Mouse (Mus musculus): ENCODE data around the gene Poc1b.
"Not testable (repeated sequence)": the region's sequence is repeated elsewhere in the genome, so short reads cannot be mapped to it uniquely, and the experiment has no call there.

Poc1b gene

GRCm38 (mm10) chr10:99116237-99116632, 9.4 kb downstream of the Poc1b start:
- no peak for DNase-seq

DNA sequence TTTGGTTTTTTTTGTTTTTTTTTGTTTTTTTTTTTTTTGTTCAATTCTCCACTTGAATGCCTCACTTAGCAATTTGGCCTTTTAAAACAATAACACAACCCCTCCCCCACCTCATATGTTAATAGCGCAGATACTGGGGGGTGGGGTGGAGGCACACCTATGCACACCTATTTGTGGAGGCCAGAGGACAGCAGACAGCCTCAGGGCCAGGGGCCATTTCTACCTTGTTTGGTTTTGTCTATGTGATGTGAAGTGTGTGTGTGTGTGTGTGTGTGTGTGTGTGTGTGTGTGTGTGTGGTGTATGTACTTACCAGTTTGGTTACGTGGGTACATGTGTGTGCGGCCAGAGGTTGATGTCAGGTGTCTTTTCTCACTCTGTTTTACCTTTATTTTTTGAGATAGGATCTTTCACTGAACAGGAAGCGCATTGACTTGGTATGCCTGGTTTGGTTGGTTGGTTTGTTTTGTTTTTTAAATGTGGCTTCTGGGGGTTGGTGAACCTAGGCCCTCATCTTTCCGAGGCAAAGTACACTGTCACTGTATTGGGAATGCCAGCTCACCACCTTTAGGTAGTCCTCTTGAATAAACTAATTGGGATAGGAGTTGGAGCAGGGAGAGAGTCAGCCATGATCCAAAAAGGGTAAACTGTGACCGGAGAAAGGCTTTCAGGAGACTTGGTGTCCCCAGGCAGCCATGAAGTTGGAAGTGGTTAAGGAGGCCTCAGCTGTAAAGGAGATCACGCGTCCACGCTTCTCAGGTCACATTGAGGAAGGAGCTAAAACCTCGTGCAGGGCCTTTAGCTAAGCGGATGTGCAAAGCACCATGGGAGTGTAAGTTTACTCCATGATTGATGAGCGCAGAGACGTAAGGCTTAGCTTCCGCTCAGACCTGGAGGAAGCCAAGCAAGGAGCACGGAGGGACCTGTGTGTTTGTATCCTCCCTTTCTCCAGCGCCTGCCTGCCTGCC, 10.1 kb downstream of the Poc1b start:
- peak in 1 of 2 experiments; percentile 20 for DNase-seq

DNA sequence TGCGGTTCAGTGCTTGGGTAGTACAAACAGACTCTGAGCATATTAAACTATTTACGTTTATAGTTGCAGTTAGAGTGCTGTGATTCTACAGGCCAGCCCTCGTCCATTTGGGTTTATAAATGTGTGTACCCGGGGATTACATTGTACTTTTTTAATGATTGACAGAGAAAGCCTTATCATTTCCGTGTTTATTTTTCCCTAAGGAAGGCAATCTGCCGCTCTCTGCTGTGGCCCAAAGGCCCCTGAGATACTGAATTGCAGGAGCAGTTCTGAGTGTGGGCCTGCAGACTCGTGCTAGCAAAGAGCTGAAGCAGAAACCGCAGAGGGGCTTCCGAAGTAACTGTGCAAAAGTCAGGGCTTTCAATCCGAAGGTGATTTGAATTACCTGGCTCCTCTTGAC, 11.0 kb downstream of the Poc1b start:
- no peak for DNase-seq

GRCm38 (mm10) chr10:99118697-99119096, 11.9 kb downstream of the Poc1b start:
- DNase-seq = no peak

DNA sequence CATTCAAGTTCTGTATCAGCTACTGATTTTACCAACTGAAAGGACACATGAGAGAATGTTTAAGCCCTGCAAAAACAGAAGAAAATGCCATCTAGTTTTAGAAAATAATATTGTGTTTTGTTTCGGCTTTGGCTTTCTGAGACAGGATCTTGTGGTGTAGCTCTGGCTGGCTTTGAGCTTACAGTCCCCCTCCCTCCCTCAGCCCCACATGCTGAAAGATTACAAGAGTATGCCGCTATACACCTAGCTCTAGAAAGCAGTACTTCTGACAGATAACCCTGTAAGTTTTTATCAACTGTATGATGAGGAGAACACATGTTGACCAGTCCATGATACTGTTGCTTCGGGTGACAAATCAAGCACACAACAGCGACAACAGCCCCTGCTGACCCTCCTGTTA, 12.6 kb downstream of the Poc1b start:
- DNase-seq = no peak

GRCm38 (mm10) chr10:99126225-99126624, 19.4 kb downstream of the Poc1b start, which contains the start of gene Phxr2:
TSS of gene Phxr2 (minus strand) at chr10:99126325.
- no peak for DNase-seq

DNA sequence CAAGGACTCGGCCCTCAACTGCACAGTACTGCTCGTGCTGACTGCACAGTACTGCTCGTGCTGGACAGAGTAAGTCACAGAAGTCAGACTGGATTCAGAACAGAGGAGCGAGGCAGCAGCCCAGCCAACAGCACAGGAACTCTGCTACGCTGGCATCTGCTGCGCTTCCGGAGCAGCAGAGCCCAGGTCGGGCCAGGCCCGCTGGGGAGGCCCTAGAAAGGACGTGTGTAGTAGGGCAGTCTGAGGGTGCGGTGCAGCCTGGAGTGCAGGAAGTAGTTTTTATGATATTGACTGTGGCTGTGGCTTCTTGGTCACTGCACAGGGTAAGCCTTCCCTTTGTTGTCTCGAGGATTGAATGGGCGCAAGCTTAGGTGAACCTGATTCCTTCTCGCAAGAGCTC, 20.1 kb downstream of the Poc1b start:
- DNase-seq = no peak

DNA sequence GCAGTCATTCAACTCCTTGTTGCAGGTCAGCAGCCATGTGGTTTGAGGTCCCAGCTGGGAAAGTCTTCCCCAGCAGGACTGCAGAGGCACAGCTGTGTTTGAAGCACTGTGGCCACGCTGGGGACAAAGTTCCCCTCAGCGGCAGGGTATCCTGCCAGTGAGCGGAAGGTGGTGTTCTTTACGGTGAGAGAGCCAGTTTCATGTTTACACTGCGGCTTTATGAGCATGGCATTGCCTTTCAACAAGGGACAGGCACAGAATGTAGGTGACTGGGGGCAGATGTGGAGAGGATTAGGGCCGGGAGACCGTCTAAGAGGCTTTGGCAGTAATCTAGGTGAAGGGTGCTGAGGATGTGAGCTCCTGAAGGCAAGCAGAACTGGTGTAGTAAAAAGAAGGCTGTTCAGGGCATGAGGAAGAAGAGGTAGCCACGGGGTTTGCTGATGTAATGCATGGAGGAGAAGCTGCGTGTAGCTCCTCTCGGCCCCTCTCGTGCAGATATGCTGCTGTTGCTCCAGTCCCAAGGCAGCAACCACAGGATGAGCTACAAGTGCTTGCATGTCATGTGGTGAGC, 20.9 kb downstream of the Poc1b start:
- DNase-seq = no peak

DNA sequence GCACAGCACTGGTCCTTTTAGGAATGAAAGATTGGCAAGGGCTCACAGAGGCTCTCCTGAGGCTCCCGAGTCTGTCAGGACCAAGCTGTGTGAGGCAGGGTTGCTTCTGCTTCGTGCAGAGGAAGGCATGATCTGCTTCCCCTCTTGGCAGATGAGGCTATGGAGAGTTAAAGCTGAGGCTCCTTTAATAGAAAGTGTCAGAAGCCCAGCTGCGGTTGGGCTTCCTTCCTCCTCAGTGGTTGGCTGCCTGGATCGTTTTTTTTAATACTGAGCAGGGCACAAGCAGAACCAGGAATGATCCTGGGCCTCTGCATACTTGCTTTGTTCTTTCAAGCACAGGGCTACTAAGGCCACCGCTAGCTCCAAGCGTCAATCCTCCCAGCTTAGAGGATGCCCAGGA, 23.8 kb downstream of the Poc1b start:
- DNase-seq = no peak

- no peak for DNase-seq
These were observed 24.5 kb downstream of the Poc1b start for GRCm38 (mm10) chr10:99131298-99131697.

- DNase-seq = peak; percentile 57 to 70
These were observed 25.4 kb downstream of the Poc1b start for GRCm38 (mm10) chr10:99132189-99132588.

DNA sequence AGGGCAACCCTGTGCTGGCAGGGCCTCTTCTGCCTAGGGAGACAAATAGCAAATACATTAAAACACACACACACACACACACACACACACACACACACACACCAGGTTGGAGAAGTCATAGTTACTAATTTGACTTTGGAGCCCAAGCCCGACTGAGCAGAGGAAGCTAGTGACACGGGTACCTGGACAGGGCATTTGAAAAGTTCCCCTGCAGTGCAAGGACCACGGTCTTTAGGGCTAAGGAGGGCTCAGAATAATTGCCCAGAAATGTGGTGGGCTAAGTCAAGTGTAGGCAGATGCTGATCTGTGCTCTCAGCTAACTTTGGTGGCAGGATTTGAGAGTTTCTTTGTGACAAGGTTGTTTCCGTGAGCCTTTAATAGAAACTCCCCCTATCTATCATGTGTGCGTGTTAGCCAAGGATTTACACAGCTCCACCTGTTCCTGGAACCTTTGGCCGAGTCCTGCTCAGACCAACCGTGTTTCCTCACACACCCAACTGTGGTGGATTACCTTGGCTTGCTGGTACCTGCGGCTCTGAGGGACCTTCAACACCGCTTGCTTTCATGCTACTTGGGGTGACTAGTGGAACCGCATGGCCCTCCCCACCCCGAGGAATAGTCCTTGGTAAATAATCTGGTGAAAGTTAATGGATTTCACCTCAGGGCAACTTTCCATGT, 25.9 kb downstream of the Poc1b start:
- DNase-seq = no peak

DNA sequence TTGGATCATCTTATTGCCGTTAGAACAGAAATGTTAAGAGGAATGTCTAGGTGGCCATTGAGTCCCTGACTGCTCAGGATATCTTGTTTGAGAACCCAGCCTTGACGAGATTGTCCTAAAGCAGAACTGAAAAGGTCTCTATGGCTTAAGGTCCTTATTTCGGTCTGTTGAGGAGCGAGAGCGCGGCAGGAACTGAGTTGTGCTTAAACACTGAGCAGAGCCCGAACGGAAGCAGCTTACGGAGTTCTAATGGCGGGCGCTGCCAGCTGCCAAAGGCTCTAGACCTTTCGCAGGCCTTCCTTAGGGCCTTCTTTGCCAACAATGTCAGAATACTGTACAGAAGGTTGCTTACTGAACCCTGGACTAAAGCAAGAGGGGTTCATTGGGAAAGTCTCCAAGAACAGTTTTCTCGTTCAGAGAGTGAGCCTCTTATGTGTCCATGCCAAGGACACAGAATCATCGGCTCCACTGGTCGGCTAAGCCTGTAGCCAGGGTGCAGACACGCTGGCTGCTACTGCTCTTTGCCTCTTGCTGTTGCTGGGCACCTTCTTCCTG, 26.6 kb downstream of the Poc1b start:
- DNase-seq = no peak

- peak in 1 of 2 experiments; percentile 27 for DNase-seq
These were observed 29.5 kb downstream of the Poc1b start for GRCm38 (mm10) chr10:99136337-99136736.

DNA sequence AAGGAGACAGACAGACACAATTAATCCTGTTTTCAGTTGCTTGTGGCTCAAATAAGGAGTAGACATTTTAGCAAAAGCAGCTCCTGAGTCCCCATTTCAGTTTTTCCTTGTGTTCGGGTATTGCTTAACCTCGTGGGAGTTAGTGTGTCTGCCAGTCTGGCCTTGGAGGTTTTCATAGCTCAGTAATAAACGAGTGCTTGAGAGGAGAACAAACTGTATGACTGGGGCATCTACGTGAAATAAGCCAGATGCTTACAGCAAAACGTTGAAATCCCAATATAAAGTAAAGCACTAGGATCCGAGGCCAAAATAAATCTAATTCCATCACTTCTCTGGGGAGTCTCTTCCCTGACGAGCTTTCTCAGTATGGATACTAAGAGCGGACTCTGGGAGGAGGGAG, 38.8 kb downstream of the Poc1b start:
- no peak for DNase-seq

DNA sequence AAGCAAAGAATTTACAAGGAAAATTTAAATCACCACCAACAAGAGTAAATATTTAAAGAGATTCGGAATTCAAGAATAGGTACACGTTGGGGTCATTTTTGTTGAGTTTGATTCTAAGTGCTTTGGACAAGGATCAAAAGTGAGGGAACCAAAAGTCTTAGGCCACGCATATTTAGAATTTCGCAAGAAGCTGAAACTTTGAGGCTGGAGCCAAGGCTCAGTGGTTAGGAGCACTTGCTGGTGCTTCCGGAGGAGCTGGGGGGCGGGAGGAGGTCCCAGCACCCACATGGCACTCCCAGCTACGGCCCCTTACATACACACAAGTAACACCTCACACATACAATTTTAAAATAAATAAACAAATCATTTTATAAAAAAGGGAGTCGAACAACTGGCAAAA, 39.8 kb downstream of the Poc1b start:
- no peak for DNase-seq

GRCm38 (mm10) chr10:99150016-99150415, 43.2 kb downstream of the Poc1b start:
- no peak for DNase-seq

- DNase-seq = no peak
These were observed 44.7 kb downstream of the Poc1b start for GRCm38 (mm10) chr10:99151580-99151979.

- peak; percentile 60 to 61 for DNase-seq
These were observed 45.2 kb downstream of the Poc1b start for GRCm38 (mm10) chr10:99152063-99152462.

DNA sequence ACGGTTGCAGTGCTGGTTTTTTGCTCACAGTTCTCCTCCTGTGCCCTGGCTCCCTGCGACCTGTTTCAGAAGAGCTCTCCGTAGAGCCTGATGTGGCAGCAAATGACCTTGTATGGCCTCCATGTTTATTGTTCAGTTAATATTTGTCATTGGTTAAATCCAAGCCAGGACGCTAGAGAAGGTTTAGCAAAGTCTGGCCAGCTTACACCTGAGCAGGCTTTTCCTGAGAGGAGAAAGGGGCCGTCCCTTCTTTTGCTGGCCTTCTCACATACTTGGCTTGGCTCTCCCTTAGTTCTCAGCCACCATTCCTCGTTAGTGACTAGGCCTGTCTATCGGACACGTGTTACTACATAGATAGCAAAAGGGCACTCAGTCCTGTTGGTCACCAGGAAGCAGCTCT, 47.8 kb downstream of the Poc1b start:
- DNase-seq = no peak

- DNase-seq = no peak
These were observed 50.0 kb downstream of the Poc1b start for GRCm38 (mm10) chr10:99156808-99157207.

DNA sequence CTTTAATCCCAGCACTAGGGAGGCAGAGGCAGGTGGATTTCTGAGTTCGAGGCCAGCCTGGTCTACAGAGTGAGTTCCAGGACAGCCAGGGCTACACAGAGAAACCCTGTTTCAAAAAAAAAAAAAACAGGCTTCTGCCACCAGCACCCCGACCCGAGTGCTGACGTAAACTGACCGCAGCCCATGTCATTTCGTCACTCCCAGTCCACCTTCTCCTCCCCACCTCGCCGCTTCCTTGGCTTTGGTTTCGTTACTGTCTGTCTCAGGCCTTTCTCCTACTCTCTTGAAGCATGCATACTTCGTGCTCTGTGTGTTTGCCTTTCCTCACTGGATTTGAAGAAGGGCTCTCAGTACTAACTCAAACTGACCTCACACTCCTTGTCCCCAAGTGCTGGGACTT, 50.9 kb downstream of the Poc1b start:
- not testable (repeated sequence) for DNase-seq

DNA sequence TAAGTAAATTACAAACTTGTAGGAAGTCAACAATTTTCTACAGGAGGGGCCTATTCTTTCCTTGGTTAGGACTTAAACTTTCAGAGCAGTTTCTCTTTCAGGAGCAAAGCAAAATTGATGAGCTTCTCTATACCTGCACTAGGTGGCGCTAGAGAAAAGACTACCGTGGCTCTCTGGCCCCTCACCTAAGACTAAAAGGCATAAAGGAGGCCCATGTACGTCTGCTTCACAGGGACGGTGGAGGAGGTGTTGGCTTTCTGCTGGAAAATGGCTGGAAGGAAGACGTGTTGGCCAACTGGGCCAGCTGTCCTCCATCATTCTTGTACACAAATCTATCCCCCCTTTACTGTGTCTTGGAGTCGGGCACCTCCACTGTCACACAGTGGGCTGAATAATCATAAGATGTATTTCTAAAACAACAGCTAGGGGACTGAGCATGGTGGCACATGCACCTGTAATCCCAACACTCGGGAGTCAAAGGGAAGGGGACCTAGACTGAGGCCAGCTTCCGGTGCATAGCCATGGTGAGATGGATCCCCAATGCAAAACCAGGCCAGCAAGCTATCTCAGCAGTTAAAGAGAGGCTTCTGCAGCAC, 55.2 kb downstream of the Poc1b start:
- DNase-seq = peak; percentile 24 to 39
